8 mouse cellular contexts compared by ENCODE assay signal in the genomic region with DNA sequence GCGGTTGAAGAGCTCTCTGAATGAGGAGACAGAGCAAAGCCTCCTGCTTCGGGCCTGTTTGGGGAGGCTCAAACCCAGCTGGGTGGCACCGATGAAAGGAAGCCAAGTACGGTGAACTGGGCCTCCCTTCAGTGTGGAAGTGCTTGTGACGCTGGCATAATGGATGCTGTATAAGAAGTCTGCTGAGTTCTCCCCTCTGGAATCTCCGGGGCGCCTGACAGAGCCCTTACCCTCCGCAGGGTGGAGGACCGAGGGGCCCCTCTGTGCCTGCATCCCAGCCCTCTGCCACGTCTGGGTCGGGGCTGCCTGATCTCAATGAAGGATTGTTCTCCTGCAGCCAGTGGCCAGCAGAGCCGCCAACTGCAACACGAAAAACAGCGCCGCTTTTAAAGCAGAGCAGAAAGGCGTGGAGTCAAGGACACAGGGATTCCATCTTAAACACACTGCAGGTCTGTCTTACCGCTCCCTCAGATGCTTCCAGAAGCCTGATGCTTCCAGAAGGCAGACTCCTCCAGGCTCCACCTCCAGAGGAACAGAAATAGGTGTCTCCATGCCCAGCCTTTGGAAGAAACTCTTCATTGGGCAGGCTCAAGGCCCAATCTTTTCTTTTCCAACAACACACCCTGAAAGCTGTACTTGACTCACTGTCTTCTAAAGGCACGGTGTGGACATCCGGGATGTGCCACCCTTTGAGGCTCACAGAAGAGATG.
DNase-seq lines count a peak whose midpoint lies in the region; ATAC-seq lines count a peak whose summit lies in the region.

No protein-coding gene starts in this region.

- H3K4me3 ChIP-seq in heart, embryonic 15.5 days = no peak overlapping the region
- H3K4me3 ChIP-seq in embryonic facial prominence, embryonic 15.5 days (replicated peaks) = no peak overlapping the region
- H3K4me3 ChIP-seq in neural tube, embryonic 11.5 days (ENCODE audit: low read depth, low read length) = no peak overlapping the region

- WGBS in heart, embryonic 15.5 days = 33% methylated on average over 19 of the region's 19 CpGs
- 34% methylated on average over 19 of the region's 19 CpGs for WGBS in embryonic facial prominence, embryonic 15.5 days
- 29% methylated on average over 19 of the region's 19 CpGs for WGBS in neural tube, embryonic 11.5 days

- no peak for ATAC-seq in heart, embryonic 15.5 days (replicated peaks; ENCODE audit: insufficient number of reproducible peaks, insufficient read depth, low FRiP score, low read depth)
- peak; percentile 75 for ATAC-seq in embryonic facial prominence, embryonic 15.5 days (ENCODE audit: insufficient number of reproducible peaks, low FRiP score, low TSS enrichment, low read depth)
- peak; percentile 49; the same call in 1 of the 2 replicates for ATAC-seq in neural tube, embryonic 11.5 days (ENCODE audit: insufficient read depth, low FRiP score, low TSS enrichment)

- peak overlapping the region; percentile 4; the same call in 1 of the 2 replicates for H3K27ac ChIP-seq in heart, embryonic 15.5 days
- H3K27ac ChIP-seq in embryonic facial prominence, embryonic 15.5 days (replicated peaks) = peak overlapping the region; percentile 34; the same call in 1 of the 2 replicates
- 0 out of 2 replicates have a peak overlapping the region, but pooled peaks have one; percentile 5 for H3K27ac ChIP-seq in neural tube, embryonic 11.5 days (ENCODE audit: low read depth, low read length)

- no peaks in the 10 kb centered on the region for H3K36me3 ChIP-seq in heart, embryonic 15.5 days
- no peaks in the 10 kb centered on the region for H3K36me3 ChIP-seq in embryonic facial prominence, embryonic 15.5 days
- no peaks in the 10 kb centered on the region for H3K36me3 ChIP-seq in neural tube, embryonic 11.5 days (ENCODE audit: control insufficient read depth, insufficient read depth, low read length)

- no peak overlapping the region for H3K9ac ChIP-seq in heart, embryonic 15.5 days
- no peak overlapping the region for H3K9ac ChIP-seq in embryonic facial prominence, embryonic 15.5 days
- no peak overlapping the region for H3K9ac ChIP-seq in neural tube, embryonic 11.5 days (ENCODE audit: low read length)

- 0 out of 2 replicates have a peak, but pooled peaks cover 6% of the 10 kb centered on the region for H3K4me1 ChIP-seq in heart, embryonic 15.5 days (replicated peaks)
- H3K4me1 ChIP-seq in embryonic facial prominence, embryonic 15.5 days = peaks cover 8% of the 10 kb centered on the region; the same call in 1 of the 2 replicates
- peaks cover 13% of the 10 kb centered on the region for H3K4me1 ChIP-seq in neural tube, embryonic 11.5 days (ENCODE audit: control insufficient read depth, insufficient read depth, low read length)

- intact Hi-C loops in gastrocnemius, postnatal 14 days (cut with DNase I; ENCODE audit: low total_unique reads) = no loop called here

- DNase-seq in heart, adult 9 months (ENCODE audit: low spot score in 2 of 2) = no peak
- peak; percentile 9 to 13 for DNase-seq in layer of hippocampus, postnatal 25 days (ENCODE audit: extremely low spot score in 1 of 2, low spot score in 1 of 2)
- DNase-seq in neural tube, embryonic 11.5 days (ENCODE audit: low spot score) = peak; percentile 60
- no peak for DNase-seq in spleen, postnatal 4 days (ENCODE audit: low spot score in 2 of 2)
- no peak for DNase-seq in gastrocnemius, postnatal 14 days
- DNase-seq in liver = no peak

- no peaks in the 10 kb centered on the region for H3K9me3 ChIP-seq in heart, embryonic 15.5 days (replicated peaks)
- H3K9me3 ChIP-seq in embryonic facial prominence, embryonic 15.5 days (replicated peaks) = no peaks in the 10 kb centered on the region
- no peaks in the 10 kb centered on the region for H3K9me3 ChIP-seq in neural tube, embryonic 11.5 days (ENCODE audit: control insufficient read depth, low read length)

- no peaks in the 10 kb centered on the region for H3K27me3 ChIP-seq in heart, embryonic 15.5 days
- no peaks in the 10 kb centered on the region for H3K27me3 ChIP-seq in embryonic facial prominence, embryonic 15.5 days
- H3K27me3 ChIP-seq in neural tube, embryonic 11.5 days (ENCODE audit: control insufficient read depth, insufficient read depth, low read length) = no peaks in the 10 kb centered on the region

- H3K4me2 ChIP-seq in heart, embryonic 15.5 days = peak overlapping the region; percentile 26
- peak overlapping the region; percentile 19; the same call in 1 of the 2 replicates for H3K4me2 ChIP-seq in embryonic facial prominence, embryonic 15.5 days (replicated peaks)
- H3K4me2 ChIP-seq in neural tube, embryonic 11.5 days (ENCODE audit: low read depth) = no peak overlapping the region

Comparison
In these comparisons a context has a peak if more than half of its experiments do, and no peak if none do; other contexts are left out.
1. DNase-seq: peak in layer of hippocampus, postnatal 25 days (2 of 2) and neural tube, embryonic 11.5 days (single experiment); none in heart, adult 9 months (0 of 2), spleen, postnatal 4 days (0 of 2), gastrocnemius, postnatal 14 days (single experiment) and liver (single experiment).
2. Peak in every context shown above with its lines, with median percentiles within 50 percentile points of each other: H3K27ac ChIP-seq.